Mouse (Mus musculus) intestine, embryonic 15.5 days (tissue): ENCODE measurements at regions not wholly inside any gene's neighbourhood (a gene's known extent, or its start where the extent isn't known, plus 50 kb on each side); places are given as distances from the start of the nearest gene placed in this dataset.

Experiments used
- ATAC-seq: fragments of 200-750 bp; cut with Nextera tagmentation; 2 replicates; pipeline ENCODE4 v1.8.0; 2017; ENCODE audit warnings: moderate TSS enrichment, moderate library complexity
- H3K27ac ChIP-seq: fragments of 300-500 bp; sonication (generic); 2 replicates; pipeline ENCODE4 v1.5.1; 2015; ENCODE audit warnings: mild to moderate bottlenecking, inconsistent platforms
- H3K27me3 ChIP-seq: fragments of 300-500 bp; sonication (generic); replicated peaks from 2 replicates; pipeline ENCODE4 v1.6.1; 2015; ENCODE audit warnings: inconsistent platforms
- H3K36me3 ChIP-seq: fragments of 300-500 bp; sonication (generic); 2 replicates; pipeline ENCODE4 v1.6.1; 2015; ENCODE audit warnings: inconsistent platforms
- H3K4me1 ChIP-seq: fragments of 300-500 bp; sonication (generic); replicated peaks from 2 replicates; pipeline ENCODE4 v1.6.1; 2015; ENCODE audit warnings: inconsistent platforms
- H3K4me2 ChIP-seq: fragments of 300-500 bp; sonication (generic); replicated peaks from 2 replicates; pipeline ENCODE4 v1.6.1; 2015; ENCODE audit warnings: mild to moderate bottlenecking, inconsistent platforms
- H3K4me3 ChIP-seq: fragments of 300-500 bp; sonication (generic); replicated peaks from 2 replicates; pipeline ENCODE4 v1.5.1; 2015; ENCODE audit warnings: inconsistent platforms
- H3K9ac ChIP-seq: fragments of 300-500 bp; sonication (generic); 2 replicates; pipeline ENCODE4 v1.6.1; 2015; ENCODE audit warnings: inconsistent platforms
- H3K9me3 ChIP-seq: fragments of 300-500 bp; sonication (generic); 2 replicates; pipeline ENCODE4 v1.6.1; 2016; ENCODE audit warnings: inconsistent platforms
- WGBS: fragments of 180-500 bp; shearing (Covaris S2); methylation state at CpG from one replicate; pipeline ENCODE4 v1.1.7; 2015; 5-methylcytosine and 5-hydroxymethylcytosine counted together

DNA sequence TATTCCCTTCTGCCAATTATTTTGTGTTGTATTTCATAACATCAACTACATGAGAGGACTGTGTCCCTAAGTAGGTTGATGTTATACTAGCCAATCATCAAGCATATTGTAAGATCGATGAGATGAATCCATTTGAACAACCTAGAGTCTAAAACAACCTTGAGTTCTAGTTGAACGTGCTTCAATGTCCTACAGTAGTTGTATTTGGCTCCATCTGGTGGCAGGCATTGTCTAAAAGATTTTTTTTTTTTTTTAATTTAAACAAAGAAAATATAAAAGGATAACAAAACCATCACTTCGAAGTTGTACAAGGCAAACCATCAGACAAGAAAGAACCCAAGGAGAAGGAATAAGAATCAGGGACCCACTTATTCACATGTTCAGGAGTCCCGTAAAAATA, 114.4 kb downstream of the Pih1d3 start:
- no peak overlapping the region for H3K4me3 ChIP-seq
- H3K27ac ChIP-seq = no peak overlapping the region
- no peak overlapping the region for H3K4me2 ChIP-seq
- ATAC-seq = no peak
- H3K9me3 ChIP-seq = no peaks in the 10 kb centered on the region
- WGBS = 58% methylated on average over 4 of the region's 4 CpGs
- H3K9ac ChIP-seq = no peak overlapping the region
- no peaks in the 10 kb centered on the region for H3K36me3 ChIP-seq
- no peaks in the 10 kb centered on the region for H3K4me1 ChIP-seq
- no peaks in the 10 kb centered on the region for H3K27me3 ChIP-seq

DNA sequence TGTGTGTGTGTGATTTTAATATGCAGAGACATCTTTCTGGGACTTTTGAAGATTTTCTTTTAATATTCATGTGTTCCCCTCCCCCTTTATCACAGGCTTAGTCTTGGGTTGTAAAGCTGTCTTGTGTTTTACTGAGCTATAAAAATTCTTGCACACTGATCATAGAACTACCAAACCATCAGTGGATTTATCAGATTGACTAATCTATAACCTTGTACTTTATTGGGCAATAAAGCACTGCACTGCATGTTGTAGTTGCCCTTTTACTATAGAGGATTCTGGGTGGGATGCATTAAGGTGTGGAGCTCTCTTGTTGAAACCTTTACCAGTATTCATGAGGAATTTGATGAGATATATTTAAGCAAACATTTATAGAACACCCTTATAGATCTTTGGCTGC, 141.3 kb downstream of the Pih1d3 start:
- Histone ChIP-seq H3K9me3 (no peaks in the 10 kb centered on the region), H3K36me3 (no peaks in the 10 kb centered on the region), H3K9ac (no peak overlapping the region), H3K4me3 (no peak overlapping the region), H3K4me1 (no peaks in the 10 kb centered on the region), H3K4me2 (no peak overlapping the region), H3K27me3 (no peaks in the 10 kb centered on the region), H3K27ac (no peak overlapping the region)
- ATAC-seq = peak; percentile 98

GRCm38 (mm10) chr1:31377324-31377723, 154.7 kb downstream of the Pih1d3 start:
- Histone ChIP-seq H3K36me3 (no peaks in the 10 kb centered on the region), H3K27me3 (no peaks in the 10 kb centered on the region), H3K4me1 (no peaks in the 10 kb centered on the region), H3K9me3 (no peaks in the 10 kb centered on the region), H3K27ac (no peak overlapping the region), H3K4me2 (no peak overlapping the region), H3K9ac (no peak overlapping the region), H3K4me3 (no peak overlapping the region)
- ATAC-seq = no peak
- WGBS = 78% methylated on average over 2 of the region's 2 CpGs

GRCm38 (mm10) chr1:31379032-31379431, 156.4 kb downstream of the Pih1d3 start:
- Histone ChIP-seq H3K27me3 (no peaks in the 10 kb centered on the region), H3K27ac (no peak overlapping the region), H3K4me1 (no peaks in the 10 kb centered on the region), H3K9ac (no peak overlapping the region), H3K4me2 (no peak overlapping the region), H3K4me3 (no peak overlapping the region), H3K36me3 (no peaks in the 10 kb centered on the region), H3K9me3 (no peaks in the 10 kb centered on the region)
- ATAC-seq = no peak
- 59% methylated on average over 2 of the region's 2 CpGs for WGBS

DNA sequence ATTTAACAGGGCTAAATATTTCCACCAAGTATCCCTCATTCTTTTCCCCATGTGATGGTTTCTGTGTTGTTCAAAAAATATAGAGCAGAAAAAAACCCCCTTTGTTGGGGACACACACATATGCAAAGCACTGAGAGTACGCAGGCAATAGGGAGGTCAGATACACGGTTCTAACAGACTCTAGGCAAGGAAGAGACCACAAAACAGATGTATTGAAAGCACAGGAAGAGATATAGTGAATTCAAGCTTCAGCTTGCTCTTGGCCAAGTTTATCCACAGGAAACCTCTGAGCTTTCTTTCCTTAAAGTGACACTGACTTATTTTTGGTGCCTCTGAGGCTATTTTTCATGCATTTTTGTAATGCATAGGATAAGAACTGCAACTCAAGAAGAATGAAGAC, 157.7 kb downstream of the Pih1d3 start:
- Histone ChIP-seq H3K4me1 (no peaks in the 10 kb centered on the region), H3K9me3 (no peaks in the 10 kb centered on the region), H3K4me2 (no peak overlapping the region), H3K27me3 (no peaks in the 10 kb centered on the region), H3K27ac (no peak overlapping the region), H3K36me3 (no peaks in the 10 kb centered on the region), H3K4me3 (no peak overlapping the region), H3K9ac (no peak overlapping the region)
- no peak for ATAC-seq
- WGBS = 84% methylated on average over 2 of the region's 2 CpGs

DNA sequence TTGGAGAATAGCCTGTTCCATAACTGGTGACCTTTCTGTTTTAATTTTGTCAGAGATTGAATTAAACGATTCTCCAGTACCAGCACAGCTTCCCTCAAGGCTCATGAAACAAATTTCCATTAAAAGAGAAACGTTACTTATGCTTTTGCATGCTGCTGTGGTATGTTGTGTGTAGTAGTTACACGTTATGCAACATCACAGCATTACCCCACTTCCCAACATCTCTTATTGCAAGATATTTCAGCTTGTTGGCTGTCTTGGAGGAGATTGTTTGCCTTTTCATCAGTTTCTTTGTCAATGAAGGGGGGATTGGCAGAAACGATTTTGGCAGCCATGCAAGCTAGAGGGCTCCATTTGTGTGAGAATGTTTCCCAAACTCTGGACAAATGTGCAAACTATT, 159.6 kb downstream of the Pih1d3 start:
- no peak overlapping the region for H3K4me2 ChIP-seq
- no peak overlapping the region for H3K27ac ChIP-seq
- WGBS = 83% methylated on average over 4 of the region's 4 CpGs
- no peaks in the 10 kb centered on the region for H3K4me1 ChIP-seq
- H3K9ac ChIP-seq = no peak overlapping the region
- H3K27me3 ChIP-seq = no peaks in the 10 kb centered on the region
- no peak overlapping the region for H3K4me3 ChIP-seq
- H3K9me3 ChIP-seq = no peaks in the 10 kb centered on the region
- no peaks in the 10 kb centered on the region for H3K36me3 ChIP-seq
- ATAC-seq = no peak
